Mouse (Mus musculus): ENCODE data around the gene Acbd7. TPM values are rescaled to one million over a fixed set of nuclear protein-coding genes. Genes with fewer than 3 reads are reported as not detected.
A peak's percentile ranks its signal among the peaks of the same experiment; 100 is the strongest.

The Acbd7 gene
- total and polyA plus RNA-seq, 2 experiments from 2014 or later: 5.7 TPM; not detected in 1

DNA sequence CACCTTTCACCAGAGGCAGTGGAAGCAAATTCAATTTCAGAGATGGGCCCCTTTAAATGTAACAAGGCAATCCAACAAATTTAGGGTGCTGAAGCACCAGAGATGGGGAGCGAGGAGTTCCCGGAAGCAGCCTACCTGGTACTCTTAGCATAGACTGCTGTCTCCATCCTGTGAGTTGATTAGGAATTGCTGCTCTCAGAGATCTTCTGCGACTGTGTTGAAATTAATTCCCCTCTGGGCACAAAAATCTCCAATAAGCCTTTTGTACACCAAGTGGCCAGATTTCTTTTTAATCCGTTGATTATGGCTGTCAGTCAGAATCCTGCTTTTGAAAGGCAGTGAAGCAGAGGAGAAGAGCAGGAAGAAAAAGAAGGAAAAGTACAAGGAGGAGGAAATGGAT lies 29.2 kb downstream of the Acbd7 start:
- Histone ChIP-seq H3K27me3 (ENCODE audit: insufficient read depth, low read length) (no peaks in the 10 kb centered on the region), H3K4me3 (ENCODE audit: low read depth, low read length) (no peak overlapping the region), H3K9ac (peak overlapping the region; percentile 10; the same call in 1 of the 2 replicates), H3K4me1 (ENCODE audit: insufficient read depth) (no peaks in the 10 kb centered on the region), H3K9me3 (ENCODE audit: low read length) (no peaks in the 10 kb centered on the region), H3K4me2 (ENCODE audit: low read depth) (no peak overlapping the region), H3K27ac (ENCODE audit: low read depth, low read length) (no peak overlapping the region), H3K36me3 (ENCODE audit: insufficient read depth) (no peaks in the 10 kb centered on the region)
- DNase-seq (peak; percentile 20), ATAC-seq (peak; percentile 42; the same call in 1 of the 2 replicates)
- 21% methylated on average over 4 of the region's 4 CpGs for WGBS
- peak; percentile 33; the same call in 1 of the 2 replicates for TF ChIP-seq CTCF (IDR thresholded peaks at IDR 0.05; ENCODE audit: low read depth)

DNA sequence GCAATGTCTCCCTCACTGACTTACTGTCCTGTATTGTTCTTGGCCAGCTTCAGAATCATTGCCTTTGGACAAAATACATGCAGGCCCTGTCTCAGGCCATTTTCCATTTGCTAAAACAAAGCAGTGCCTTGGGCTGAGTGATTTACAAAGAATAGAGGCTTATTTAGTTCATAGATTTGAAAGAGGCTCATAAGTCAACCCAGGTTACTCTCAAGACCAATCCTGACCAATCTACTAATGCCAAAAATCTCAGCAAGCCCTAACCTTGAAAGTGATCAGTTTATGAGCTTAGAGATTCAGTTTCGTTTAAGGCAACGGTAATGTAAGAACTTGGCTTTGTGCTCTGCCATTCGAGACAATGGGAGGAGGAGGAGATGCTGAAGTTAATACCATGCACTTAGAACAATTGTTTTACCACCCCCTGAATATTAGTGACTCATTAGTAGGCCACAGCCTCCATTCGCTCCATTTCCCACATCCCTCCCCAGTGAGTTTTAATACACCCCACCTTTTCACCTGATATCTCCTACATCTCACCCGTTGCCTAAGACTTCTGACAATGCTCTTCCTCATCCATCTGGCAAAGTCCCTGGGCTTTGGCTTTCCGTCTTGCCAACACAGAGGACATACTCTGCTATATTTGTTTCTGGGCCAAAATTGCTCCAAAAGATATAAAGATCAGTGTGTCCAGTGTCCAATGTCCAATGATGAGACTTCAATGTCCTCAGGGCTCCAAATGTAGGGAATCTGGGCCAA lies 51.3 kb downstream of the Acbd7 start:
- WGBS: 75% methylated on average over 6 of the region's 6 CpGs
- no peaks in the 10 kb centered on the region for H3K4me1 ChIP-seq (ENCODE audit: insufficient read depth)
- H3K9me3 ChIP-seq (ENCODE audit: low read length): no peaks in the 10 kb centered on the region
- no peak overlapping the region for H3K4me3 ChIP-seq (ENCODE audit: low read depth, low read length)
- no peak overlapping the region for H3K27ac ChIP-seq (ENCODE audit: low read depth, low read length)
- no peak for TF ChIP-seq CTCF (IDR thresholded peaks at IDR 0.05; ENCODE audit: low read depth)
- ATAC-seq (no peak), DNase-seq (no peak)
- H3K27me3 ChIP-seq (ENCODE audit: insufficient read depth, low read length): no peaks in the 10 kb centered on the region
- H3K9ac ChIP-seq: no peak overlapping the region
- no peaks in the 10 kb centered on the region for H3K36me3 ChIP-seq (ENCODE audit: insufficient read depth)
- H3K4me2 ChIP-seq (ENCODE audit: low read depth): no peak overlapping the region

Other genes starting within 250 kb of the Acbd7 start
- gene Fam171a1, start 221.9 kb upstream of the Acbd7 start, total RNA-seq (2014; rRNA removed): 43.7 and 53.5 TPM in 2 replicates
- 21.7 and 32.1 TPM in 2 replicates for gene Fam171a1, start 221.9 kb upstream of the Acbd7 start, polyA plus RNA-seq (2015; fragmentation: Nextera tagmentation; extraction: Ambion mirVana)
- gene Nmt2, start 52.0 kb upstream of the Acbd7 start, total RNA-seq (2014; rRNA removed): 92.8 and 94.0 TPM in 2 replicates
- 80.4 and 101 TPM in 2 replicates for gene Nmt2, start 52.0 kb upstream of the Acbd7 start, polyA plus RNA-seq (2015; fragmentation: Nextera tagmentation; extraction: Ambion mirVana)
- gene Rpp38, start 3.5 kb upstream of the Acbd7 start, total RNA-seq (2014; rRNA removed): 11.8 and 13.5 TPM in 2 replicates
- gene Rpp38, start 3.5 kb upstream of the Acbd7 start, polyA plus RNA-seq (2015; fragmentation: Nextera tagmentation; extraction: Ambion mirVana): 9.4 and 9.8 TPM in 2 replicates
- gene Olah, start 61.0 kb downstream of the Acbd7 start, total RNA-seq (2014; rRNA removed): not detected in 2 replicates
- 0.13 TPM in 1 of 2 replicates, not detected in the other for gene Olah, start 61.0 kb downstream of the Acbd7 start, polyA plus RNA-seq (2015; fragmentation: Nextera tagmentation; extraction: Ambion mirVana)
- gene Meig1, start 86.5 kb downstream of the Acbd7 start, total RNA-seq (2014; rRNA removed): 6.4 and 13.2 TPM in 2 replicates
- 20.8 and 25.3 TPM in 2 replicates for gene Meig1, start 86.5 kb downstream of the Acbd7 start, polyA plus RNA-seq (2015; fragmentation: Nextera tagmentation; extraction: Ambion mirVana)
- 8.6 and 9.5 TPM in 2 replicates for gene Dclre1c, start 88.0 kb downstream of the Acbd7 start, total RNA-seq (2014; rRNA removed)
- gene Dclre1c, start 88.0 kb downstream of the Acbd7 start, polyA plus RNA-seq (2015; fragmentation: Nextera tagmentation; extraction: Ambion mirVana): 4.1 and 6.8 TPM in 2 replicates
- 6.8 and 12.1 TPM in 2 replicates for gene Suv39h2, start 138.9 kb downstream of the Acbd7 start, total RNA-seq (2014; rRNA removed)
- gene Suv39h2, start 138.9 kb downstream of the Acbd7 start, polyA plus RNA-seq (2015; fragmentation: Nextera tagmentation; extraction: Ambion mirVana): 7.6 and 8.8 TPM in 2 replicates
- gene Gm45902, start 176.6 kb downstream of the Acbd7 start, total RNA-seq (2014; rRNA removed): 8.1 and 10.8 TPM in 2 replicates
- 4.8 and 5.3 TPM in 2 replicates for gene Gm45902, start 176.6 kb downstream of the Acbd7 start, polyA plus RNA-seq (2015; fragmentation: Nextera tagmentation; extraction: Ambion mirVana)
- 63.1 and 67.0 TPM in 2 replicates for gene Hspa14, start 176.6 kb downstream of the Acbd7 start, total RNA-seq (2014; rRNA removed)
- 49.1 and 50.9 TPM in 2 replicates for gene Hspa14, start 176.6 kb downstream of the Acbd7 start, polyA plus RNA-seq (2015; fragmentation: Nextera tagmentation; extraction: Ambion mirVana)
- 0.71 and 0.92 TPM in 2 replicates for gene Cdnf, start 176.9 kb downstream of the Acbd7 start, total RNA-seq (2014; rRNA removed)
- gene Cdnf, start 176.9 kb downstream of the Acbd7 start, polyA plus RNA-seq (2015; fragmentation: Nextera tagmentation; extraction: Ambion mirVana): 0.16 and 0.35 TPM in 2 replicates
- gene Fam107b, start 234.3 kb downstream of the Acbd7 start, total RNA-seq (2014; rRNA removed): 60.2 and 63.4 TPM in 2 replicates
- gene Fam107b, start 234.3 kb downstream of the Acbd7 start, polyA plus RNA-seq (2015; fragmentation: Nextera tagmentation; extraction: Ambion mirVana): 31.2 and 37.1 TPM in 2 replicates

Measured in forebrain, postnatal 0 days (tissue).